Mouse (Mus musculus): Measurements from ENCODE around the gene Lcn2.

DNA sequence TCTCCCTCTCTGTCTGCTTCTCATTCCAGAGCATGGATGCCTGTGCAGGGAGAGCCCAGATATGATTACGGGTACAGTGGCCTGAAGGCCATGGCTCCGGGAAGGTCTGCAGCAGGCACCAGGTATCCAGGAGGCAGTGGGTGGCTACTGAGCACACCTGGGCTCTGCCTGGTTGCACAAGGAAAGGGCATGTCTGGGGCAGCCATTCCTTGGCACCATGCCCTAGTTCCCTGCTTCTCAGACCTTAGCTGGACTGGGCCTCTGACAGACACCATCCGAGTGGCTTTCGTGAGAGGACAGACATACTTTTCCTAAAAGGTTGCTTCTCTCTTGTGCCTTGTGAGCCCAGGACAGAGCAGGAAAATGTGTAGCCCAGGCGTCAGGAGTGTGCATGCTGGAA lies 4.0 kb upstream of the Lcn2 start:
- TF ChIP-seq CTCF (IDR thresholded peaks at IDR 0.05; ENCODE audit: borderline replicate concordance, control insufficient read depth, extremely low read depth, insufficient read depth, low read length, poor library complexity): no peak
- TF ChIP-seq POLR2A (IDR thresholded peaks at IDR 0.05; ENCODE audit: control insufficient read depth, extremely low read depth, insufficient read depth, low read length, poor library complexity): no peak

All from thymus, adult 2 months (tissue).